Mouse (Mus musculus) lung, adult 2 months (tissue): ENCODE data around the gene Mdh2.

Experiments used
- CTCF ChIP-seq: fragments of 200-500 bp; IDR thresholded peaks from 2 replicates; pipeline ENCODE4 v1.5.1; 2011; ENCODE audit warnings: mild to moderate bottlenecking, low read length, control low read depth; ENCODE audit not compliant: insufficient read depth
- POLR2A ChIP-seq: fragments of 200-500 bp; IDR thresholded peaks from 2 replicates; pipeline ENCODE4 v1.6.1; 2011; ENCODE audit warnings: low read depth, mild to moderate bottlenecking, control low read depth, low read length, borderline replicate concordance; ENCODE audit errors: extremely low read depth

DNA sequence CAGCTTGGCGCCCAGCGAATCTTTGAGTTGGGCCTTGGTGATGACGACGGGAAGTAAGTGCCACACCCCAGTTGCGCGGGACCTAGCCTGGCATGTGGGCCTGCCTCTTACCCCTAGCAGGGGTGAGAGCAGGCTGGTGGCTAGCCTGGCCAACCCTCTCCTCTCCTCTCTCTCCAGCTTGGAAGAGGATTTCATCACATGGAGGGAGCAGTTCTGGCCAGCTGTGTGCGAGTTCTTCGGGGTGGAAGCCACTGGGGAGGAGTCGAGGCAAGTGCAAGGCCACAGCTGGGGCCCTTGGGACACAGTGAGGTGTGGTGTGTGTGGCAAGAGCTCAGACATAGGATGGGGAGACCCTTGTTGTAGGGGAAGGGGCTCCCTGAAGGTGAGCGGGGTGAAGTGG lies 47.4 kb upstream of the Mdh2 start:
- TF ChIP-seq CTCF (no peak), POLR2A (no peak)
